Mouse (Mus musculus) monocyte, adult 2 months (primary cell): ENCODE measurements at regions not wholly inside any gene's neighbourhood (a gene's known extent, or its start where the extent isn't known, plus 50 kb on each side); places are given as distances from the start of the nearest gene placed in this dataset.
"Not testable (repeated sequence)": the region's sequence is repeated elsewhere in the genome, so short reads cannot be mapped to it uniquely, and the experiment has no call there.

Experiments
- DNase-seq, 2 experiments: peaks; one replicate each; pipeline ENCODE4 v3.0.0; 2022; ENCODE audit warnings: low spot score in 2 of 2, low read depth in 1 of 2

GRCm38 (mm10) chr8:126778673-126779072 is 167.0 kb downstream of the Tomm20 start:
- DNase-seq: no peak

GRCm38 (mm10) chr8:126778131-126778530 is 167.5 kb downstream of the Tomm20 start:
- no peak for DNase-seq

DNA sequence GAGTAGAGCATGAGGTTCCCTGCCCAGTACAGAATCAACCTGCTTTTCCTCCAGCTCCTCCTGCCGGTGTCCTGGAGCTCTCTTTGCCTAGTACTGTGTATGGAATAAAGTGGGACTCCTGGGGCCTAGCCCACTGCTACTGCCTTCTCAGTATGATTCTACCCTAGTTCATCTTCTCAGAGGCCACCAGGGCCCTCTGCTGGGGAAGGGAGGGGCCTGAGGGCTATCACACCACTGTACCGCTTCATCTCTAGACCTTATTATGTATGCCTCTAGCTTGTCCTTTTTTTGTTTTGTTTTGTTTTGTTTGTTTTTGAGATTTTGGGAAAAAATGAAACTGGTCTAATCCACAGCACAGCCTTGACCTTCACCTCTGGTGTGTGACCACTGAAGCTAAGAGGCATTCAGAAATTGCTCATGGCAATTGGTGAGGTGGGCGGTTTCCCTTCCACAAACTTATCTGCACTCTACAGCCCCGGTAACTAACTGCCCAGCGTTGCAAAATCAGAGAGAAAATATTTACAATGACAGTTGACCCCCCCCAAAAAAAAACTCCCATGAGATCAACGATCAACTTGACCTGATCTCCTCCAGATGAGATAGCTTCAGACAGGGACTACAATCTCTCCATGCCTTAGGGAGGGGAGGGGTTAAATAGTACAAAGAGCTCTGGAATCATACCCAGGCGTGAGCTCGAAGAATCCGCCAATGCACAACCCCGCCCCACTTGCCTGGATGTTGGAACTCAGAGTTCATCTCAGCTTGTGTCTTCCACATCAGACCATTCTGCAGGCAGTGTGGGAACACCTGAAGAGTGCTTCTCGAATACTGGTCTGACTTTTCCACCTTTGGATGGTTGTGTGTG is 168.8 kb downstream of the Tomm20 start:
- no peak for DNase-seq

GRCm38 (mm10) chr8:126775334-126775733 is 170.3 kb downstream of the Tomm20 start:
- DNase-seq: no peak

DNA sequence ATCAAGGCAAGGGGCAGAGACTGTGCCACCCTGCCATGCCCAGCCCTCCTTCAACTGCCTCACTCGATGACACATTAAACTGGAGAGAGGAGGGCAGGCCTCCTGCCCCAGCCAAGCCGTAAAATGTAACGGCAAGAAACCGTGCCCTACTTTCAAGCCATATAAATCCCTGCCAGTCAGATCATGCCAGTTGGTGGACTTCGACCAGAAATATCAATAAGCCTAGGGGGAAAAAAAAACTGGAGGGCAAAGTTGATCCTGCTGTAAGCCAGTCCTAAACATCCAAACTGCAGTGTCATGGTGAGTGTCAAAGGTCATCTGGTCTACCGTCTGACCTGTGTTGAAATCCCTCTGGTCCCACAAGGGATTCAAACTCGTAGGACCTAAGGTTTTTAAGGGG is 170.8 kb downstream of the Tomm20 start:
- no peak for DNase-seq

- no peak for DNase-seq
Observed at GRCm38 (mm10) chr8:126772748-126773147, 172.9 kb downstream of the Tomm20 start.

- DNase-seq: no peak
Observed at GRCm38 (mm10) chr8:126772194-126772593, 173.4 kb downstream of the Tomm20 start.

GRCm38 (mm10) chr8:126770374-126770773 is 175.3 kb downstream of the Tomm20 start:
- not testable (repeated sequence) for DNase-seq

DNA sequence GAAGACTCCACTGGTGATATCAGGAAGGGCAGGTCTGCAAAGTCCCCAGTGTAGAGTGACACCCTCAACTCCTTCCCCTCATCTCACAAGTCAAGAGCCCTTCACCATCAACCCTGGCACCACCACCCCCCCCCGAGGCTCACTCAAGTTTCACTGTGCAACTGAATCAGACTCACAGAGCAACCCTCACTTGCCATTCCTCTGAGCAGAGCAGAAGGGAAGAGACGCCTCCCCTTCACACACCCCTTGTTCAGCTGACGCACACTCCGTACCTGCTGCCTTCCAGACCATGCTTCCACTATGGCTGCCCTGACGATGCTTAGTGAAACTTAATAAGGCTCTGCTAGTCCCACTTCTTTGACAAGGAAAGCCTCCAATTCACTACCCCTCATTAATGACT is 174.4 kb upstream of the Irf2bp2 start:
- no peak for DNase-seq

GRCm38 (mm10) chr8:126767341-126767740 is 173.6 kb upstream of the Irf2bp2 start:
- DNase-seq: no peak

- no peak for DNase-seq
Observed at GRCm38 (mm10) chr8:126765693-126766238, 172.0 kb upstream of the Irf2bp2 start.

- DNase-seq: peak; percentile 38
Observed at GRCm38 (mm10) chr8:126763600-126763999, 169.8 kb upstream of the Irf2bp2 start.

DNA sequence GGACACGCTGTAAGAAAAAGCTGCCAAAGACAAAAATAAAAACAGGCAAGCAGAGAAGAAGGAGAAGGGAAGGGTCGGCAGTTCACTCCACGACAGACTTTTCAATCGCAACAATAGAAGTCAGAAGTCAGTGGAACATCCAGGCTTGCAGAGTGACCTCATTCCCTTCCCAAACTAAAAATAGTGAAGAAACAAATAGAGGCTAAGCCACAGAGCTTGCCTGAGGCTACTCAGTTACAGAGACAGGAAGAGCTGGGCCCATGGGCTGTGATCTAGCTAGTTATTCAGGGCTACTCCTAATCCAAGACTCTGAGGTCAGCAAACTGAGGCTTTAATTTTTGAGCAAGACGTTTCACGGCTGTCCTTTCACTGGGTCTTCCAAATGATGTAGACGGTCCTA is 165.9 kb upstream of the Irf2bp2 start:
- DNase-seq: no peak

- DNase-seq: no peak
Observed at GRCm38 (mm10) chr8:126758951-126759350, 165.2 kb upstream of the Irf2bp2 start.

DNA sequence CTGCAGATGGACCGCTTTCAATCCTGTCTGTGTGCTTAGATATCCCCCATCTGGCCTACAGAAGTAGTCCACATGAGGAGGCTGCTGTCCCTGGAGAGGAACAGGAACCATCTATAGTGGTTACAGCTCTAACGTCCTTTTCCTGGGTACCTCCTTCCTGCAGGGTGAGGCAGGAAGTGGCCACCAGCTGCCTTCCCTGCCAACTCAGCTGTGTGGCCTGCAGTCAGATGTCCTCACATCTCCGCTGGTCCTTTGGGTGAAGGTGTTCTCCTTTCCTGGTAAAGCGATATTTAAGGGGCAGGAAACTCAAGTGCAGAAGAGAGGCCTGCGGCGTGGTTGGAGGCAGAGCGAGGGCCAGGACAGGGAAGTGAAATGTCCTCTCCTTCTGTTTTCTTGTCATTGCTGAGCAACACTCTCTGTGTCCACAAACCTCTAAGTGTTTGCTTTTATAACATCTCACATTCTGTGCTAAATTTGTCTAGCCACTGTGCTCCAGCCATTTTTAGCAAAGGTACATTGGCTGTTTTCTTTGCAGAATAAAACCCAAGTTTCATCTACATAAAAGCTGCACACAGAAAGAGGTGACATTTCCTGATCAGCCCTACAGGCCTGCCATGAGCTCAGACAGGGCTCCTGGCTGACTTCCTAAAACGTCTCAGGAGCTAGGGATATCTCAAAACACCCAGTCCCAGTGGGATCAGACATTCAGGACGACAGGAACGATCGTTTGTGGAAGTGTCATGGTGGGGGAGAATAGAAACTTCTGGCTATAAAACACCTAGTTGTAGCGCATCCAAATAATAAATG is 164.4 kb upstream of the Irf2bp2 start:
- peak; percentile 71 to 84 for DNase-seq

DNA sequence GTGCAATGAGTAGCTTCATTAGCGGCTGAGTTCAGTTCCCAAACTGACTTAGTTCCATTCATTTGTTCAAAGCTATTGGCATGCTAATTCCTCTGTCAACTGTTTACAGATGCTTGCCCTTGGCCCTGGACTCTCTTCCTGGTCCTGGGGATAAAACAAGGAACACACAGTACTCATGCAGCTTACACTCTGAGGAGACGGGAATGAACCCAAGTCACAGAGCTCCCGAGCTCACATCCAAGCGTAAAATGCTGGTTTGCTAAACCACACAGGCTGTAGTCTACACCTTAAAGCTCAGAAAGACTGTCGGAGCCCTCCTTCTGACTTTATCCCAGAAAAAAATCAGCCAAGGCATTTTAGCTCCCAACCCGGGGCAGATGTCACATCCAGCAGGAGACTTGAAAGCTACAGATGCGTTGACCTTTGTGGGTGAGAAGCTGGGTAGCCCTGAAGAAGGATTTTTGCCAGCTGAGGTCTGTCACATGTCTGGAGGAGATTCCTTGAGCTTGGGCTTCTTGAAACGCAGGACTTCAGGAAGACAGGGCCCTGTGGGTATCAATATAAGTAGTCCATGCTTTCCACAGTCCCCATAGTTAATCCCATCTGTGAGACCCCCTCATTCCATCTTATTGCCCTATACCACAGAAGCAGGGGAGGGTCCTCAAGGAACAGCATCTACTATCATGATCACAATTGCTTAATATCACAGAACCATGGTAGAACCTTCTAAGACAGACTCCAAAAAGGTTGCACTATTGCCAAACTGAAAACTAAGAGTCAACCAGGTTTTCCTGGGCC is 162.7 kb upstream of the Irf2bp2 start:
- DNase-seq: no peak

DNA sequence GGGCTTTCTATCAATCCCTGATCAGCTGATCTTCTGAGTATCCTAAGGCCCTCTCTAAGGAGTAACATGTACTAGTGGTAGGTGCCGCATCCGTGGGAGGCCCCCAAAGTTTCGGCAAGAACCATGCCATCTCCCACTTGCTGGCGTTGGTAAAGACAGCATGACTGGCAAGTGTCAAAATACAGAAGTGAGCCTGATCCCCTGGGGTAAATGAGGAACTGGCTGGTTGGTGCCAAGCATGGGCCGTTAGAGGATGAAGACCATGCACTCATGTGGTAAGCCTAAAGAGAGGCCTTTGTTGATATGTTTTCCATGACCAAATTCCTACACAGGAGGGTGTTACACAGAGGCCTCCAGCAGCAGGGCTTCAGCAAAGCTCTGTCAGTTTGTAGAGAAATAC is 161.9 kb upstream of the Irf2bp2 start:
- peak; percentile 67 to 70 for DNase-seq

DNA sequence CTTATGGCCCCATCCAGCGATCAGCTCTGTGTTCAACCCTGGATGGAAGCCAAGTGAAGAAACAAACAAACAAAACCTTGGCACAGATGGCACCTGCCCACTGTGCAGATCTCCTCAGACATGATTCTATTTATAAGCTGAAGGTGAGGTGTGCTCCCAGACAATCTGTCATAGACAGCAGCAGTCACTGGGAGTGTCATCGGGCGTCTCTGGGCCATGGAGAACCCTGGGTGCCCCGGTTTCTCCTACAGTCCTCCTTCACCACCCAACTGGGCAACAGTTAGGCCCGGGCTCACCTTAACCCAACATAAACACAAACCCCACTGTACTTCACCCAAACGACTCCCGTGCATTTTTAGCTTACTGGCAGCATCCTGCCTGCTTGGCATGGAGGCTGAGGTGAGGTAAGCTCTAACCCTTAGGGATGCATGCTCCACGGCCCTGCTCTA is 160.6 kb upstream of the Irf2bp2 start:
- no peak for DNase-seq

GRCm38 (mm10) chr8:126753059-126753855 is 159.5 kb upstream of the Irf2bp2 start:
- no peak for DNase-seq
